Mouse (Mus musculus) thymus, adult 2 months (tissue): ENCODE measurements around the gene Abracl. TPM values are rescaled to one million over a fixed set of nuclear protein-coding genes. Genes with fewer than 3 reads are reported as not detected.

Experiments used
- DNase-seq: peaks from one replicate; pipeline ENCODE4 v3.0.0; 2021
- H3K27ac ChIP-seq: fragments of 200-500 bp; 2 replicates; pipeline ENCODE4 v1.5.1; 2012; ENCODE audit warnings: low read length, control low read depth; ENCODE audit not compliant: control insufficient read depth, insufficient read depth
- H3K27me3 ChIP-seq: fragments of 200-500 bp; 2 replicates; pipeline ENCODE4 v1.6.1; 2012; ENCODE audit warnings: mild to moderate bottlenecking, low read length, moderate library complexity, mixed read lengths; ENCODE audit not compliant: control insufficient read depth, insufficient read depth
- H3K36me3 ChIP-seq: fragments of 200-500 bp; 2 replicates; pipeline ENCODE4 v1.6.1; 2012; ENCODE audit warnings: mild to moderate bottlenecking, low read length, moderate library complexity; ENCODE audit not compliant: control insufficient read depth, insufficient read depth
- H3K4me1 ChIP-seq: fragments of 200-500 bp; replicated peaks from 2 replicates; pipeline ENCODE4 v1.6.1; 2012; ENCODE audit warnings: low read length; ENCODE audit not compliant: control insufficient read depth, insufficient read depth
- H3K4me3 ChIP-seq: fragments of 200-500 bp; 2 replicates; pipeline ENCODE4 v1.5.1; 2012; ENCODE audit warnings: mild to moderate bottlenecking, low read length, control low read depth, moderate library complexity; ENCODE audit not compliant: control insufficient read depth, insufficient read depth
- CTCF ChIP-seq: fragments of 200-500 bp; IDR thresholded peaks from 2 replicates; pipeline ENCODE4 v1.5.1; 2012; ENCODE audit warnings: mild to moderate bottlenecking, control low read depth, low read length, moderate library complexity, borderline replicate concordance; ENCODE audit not compliant: control insufficient read depth, poor library complexity, insufficient read depth; ENCODE audit errors: extremely low read depth
- POLR2A ChIP-seq: fragments of 200-500 bp; IDR thresholded peaks from 2 replicates; pipeline ENCODE4 v1.6.1; 2012; ENCODE audit warnings: mild to moderate bottlenecking, low read length, control low read depth, moderate library complexity; ENCODE audit not compliant: control insufficient read depth, poor library complexity, insufficient read depth; ENCODE audit errors: extremely low read depth
- WGBS: fragments of 180-500 bp; shearing (Covaris S2); methylation state at CpG from one replicate; pipeline ENCODE4 v1.1.7; 2018; 5-methylcytosine and 5-hydroxymethylcytosine counted together
- polyA plus RNA-seq: library from polyadenylated mRNA; depleted of rRNA; stranded (reverse); fragments of >200 nt; gene quantifications from 2 replicates; pipeline ENCODE4 v1.2.3, GENCODE M21; 2012

Abracl gene
- polyA plus RNA-seq, 1 experiment: 16.0 TPM

DNA sequence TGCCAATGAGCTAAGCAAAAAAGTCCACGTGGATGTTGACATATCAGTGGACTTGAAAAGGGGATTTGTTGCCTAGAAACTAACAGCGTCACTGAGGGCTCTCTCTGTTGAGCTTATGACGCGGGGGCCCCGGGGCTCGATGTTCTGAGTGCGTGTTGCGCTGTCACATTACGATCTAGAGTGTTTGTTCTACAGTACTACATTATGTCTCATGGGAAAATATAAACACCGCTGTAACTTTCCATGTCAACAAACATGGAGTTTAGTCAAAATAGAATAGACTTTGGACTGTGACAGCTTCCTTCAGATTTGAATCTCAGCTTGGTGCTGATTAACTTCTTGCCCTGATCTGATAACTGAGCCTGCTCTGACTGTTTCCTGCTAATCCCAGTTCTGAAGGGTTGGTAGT lies 42.9 kb upstream of the Abracl start:
- H3K4me3 ChIP-seq: no peak overlapping the region
- H3K27ac ChIP-seq: no peak overlapping the region
- 94% methylated on average over 10 of the region's 10 CpGs for WGBS
- no peak for TF ChIP-seq CTCF
- no peak for TF ChIP-seq POLR2A
- H3K36me3 ChIP-seq: no peaks in the 10 kb centered on the region
- no peak for DNase-seq
- H3K27me3 ChIP-seq: no peaks in the 10 kb centered on the region
- peaks cover 3% of the 10 kb centered on the region for H3K4me1 ChIP-seq

DNA sequence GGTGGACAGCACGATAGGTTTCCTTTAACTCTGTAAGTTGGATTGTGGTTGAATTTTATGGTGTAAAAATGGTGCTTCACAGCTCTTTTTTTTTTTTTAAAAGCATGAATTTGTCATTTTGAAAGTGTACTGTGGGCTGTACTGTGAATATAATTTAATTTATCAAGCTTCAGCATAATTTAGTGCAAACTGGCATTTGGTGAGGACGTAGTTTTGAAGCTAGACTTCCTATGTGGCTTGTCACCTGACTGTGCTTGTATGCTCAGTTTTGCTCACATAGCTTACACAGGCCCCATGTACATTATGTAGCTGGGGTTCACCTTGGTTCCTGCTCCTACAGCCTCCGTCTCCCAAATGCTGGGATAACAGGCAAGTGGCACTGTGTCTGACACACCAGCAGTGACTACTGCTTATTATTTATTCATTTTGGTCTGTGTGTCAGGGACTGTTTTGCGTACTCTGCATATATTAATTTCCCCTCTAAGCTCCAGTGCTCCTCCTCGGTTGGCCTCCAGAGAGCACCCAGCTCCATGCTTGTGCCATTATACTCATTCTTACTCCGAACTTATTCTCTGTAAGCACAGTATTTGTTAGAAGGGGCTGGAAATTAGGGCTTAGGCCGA lies 41.6 kb upstream of the Abracl start:
- no peaks in the 10 kb centered on the region for H3K27me3 ChIP-seq
- no peak overlapping the region for H3K4me3 ChIP-seq
- H3K4me1 ChIP-seq: peaks cover 2% of the 10 kb centered on the region
- no peak for TF ChIP-seq POLR2A
- H3K36me3 ChIP-seq: no peaks in the 10 kb centered on the region
- no peak overlapping the region for H3K27ac ChIP-seq
- WGBS: 86% methylated on average over 7 of the region's 7 CpGs
- no peak for DNase-seq

DNA sequence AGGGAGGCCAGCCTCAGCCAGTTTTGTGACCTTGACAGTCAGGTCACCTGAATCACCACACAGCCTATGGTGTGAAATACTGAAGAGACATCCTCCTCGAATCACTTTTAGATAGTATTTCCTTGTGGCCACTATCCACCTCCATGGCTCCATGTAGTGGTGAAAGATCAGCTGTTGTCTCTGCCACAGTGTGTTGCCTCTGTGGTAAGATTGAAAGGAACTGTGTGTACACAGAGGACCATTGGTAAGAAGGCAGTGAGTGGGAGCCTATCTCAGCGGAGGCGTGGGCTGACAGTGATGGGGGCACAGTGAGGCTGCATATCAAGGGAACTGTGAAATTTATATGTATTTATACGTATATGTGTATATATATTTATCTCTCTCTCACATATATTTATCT lies 38.4 kb upstream of the Abracl start:
- DNase-seq: no peak
- H3K27ac ChIP-seq: no peak overlapping the region
- H3K4me1 ChIP-seq: peaks cover 8% of the 10 kb centered on the region
- WGBS: 83% methylated on average over 4 of the region's 4 CpGs
- no peaks in the 10 kb centered on the region for H3K27me3 ChIP-seq
- TF ChIP-seq CTCF (no peak), POLR2A (no peak)
- no peak overlapping the region for H3K4me3 ChIP-seq
- no peaks in the 10 kb centered on the region for H3K36me3 ChIP-seq

- no peaks in the 10 kb centered on the region for H3K36me3 ChIP-seq
- H3K4me1 ChIP-seq: peaks cover 9% of the 10 kb centered on the region
- WGBS: 90% methylated on average over 2 of the region's 2 CpGs
- DNase-seq: no peak
- H3K27me3 ChIP-seq: no peaks in the 10 kb centered on the region
- H3K4me3 ChIP-seq: no peak overlapping the region
- no peak overlapping the region for H3K27ac ChIP-seq
- TF ChIP-seq POLR2A (no peak), CTCF (no peak)
Measured at GRCm38 (mm10) chr10:18060778-18061177, 37.7 kb upstream of the Abracl start.

DNA sequence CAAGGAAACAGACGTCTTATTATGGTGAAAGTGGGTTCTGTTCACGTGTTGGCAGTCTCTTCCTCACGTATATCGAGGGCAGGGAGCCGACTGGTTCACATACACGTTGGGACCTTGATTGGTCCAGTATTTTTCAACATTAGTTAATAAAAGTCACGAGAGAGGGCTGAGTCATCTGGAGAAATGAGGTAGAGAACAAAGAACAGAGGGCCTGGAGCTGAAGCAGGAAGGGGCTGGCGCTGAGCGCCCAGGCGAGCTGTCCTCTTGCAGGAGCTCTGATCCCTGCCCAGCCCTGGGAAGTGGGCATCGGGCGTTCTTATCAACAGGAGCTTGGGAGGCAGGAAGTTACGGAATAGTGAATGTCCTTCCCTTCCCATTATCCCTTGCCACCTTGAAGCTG lies 36.7 kb upstream of the Abracl start:
- no peak overlapping the region for H3K4me3 ChIP-seq
- WGBS: 73% methylated on average over 13 of the region's 13 CpGs
- no peaks in the 10 kb centered on the region for H3K27me3 ChIP-seq
- TF ChIP-seq CTCF: no peak
- no peak for TF ChIP-seq POLR2A
- DNase-seq: no peak
- peaks cover 9% of the 10 kb centered on the region for H3K4me1 ChIP-seq
- H3K27ac ChIP-seq: no peak overlapping the region
- no peaks in the 10 kb centered on the region for H3K36me3 ChIP-seq

- Histone ChIP-seq H3K4me3 (no peak overlapping the region), H3K27me3 (no peaks in the 10 kb centered on the region), H3K4me1 (peaks cover 9% of the 10 kb centered on the region), H3K36me3 (no peaks in the 10 kb centered on the region), H3K27ac (no peak overlapping the region)
- DNase-seq: no peak
- WGBS: 93% methylated on average over 9 of the region's 9 CpGs
- no peak for TF ChIP-seq POLR2A
- no peak for TF ChIP-seq CTCF
Measured at GRCm38 (mm10) chr10:18058681-18059338, 35.7 kb upstream of the Abracl start.

- TF ChIP-seq CTCF: no peak
- TF ChIP-seq POLR2A: no peak
- Histone ChIP-seq H3K36me3 (no peaks in the 10 kb centered on the region), H3K27me3 (no peaks in the 10 kb centered on the region), H3K27ac (no peak overlapping the region), H3K4me3 (peak overlapping the region; percentile 99), H3K4me1 (peaks cover 9% of the 10 kb centered on the region)
- DNase-seq: no peak
- 1% methylated on average over 8 of the region's 8 CpGs for WGBS
Measured at GRCm38 (mm10) chr10:18056391-18056745, 33.3 kb upstream of the Abracl start.
